Mouse (Mus musculus): ENCODE data around the gene Ovol1. TPM values are rescaled to one million over a fixed set of nuclear protein-coding genes. Genes with fewer than 3 reads are reported as not detected.

The Ovol1 gene
- polyA plus RNA-seq, 1 experiment from 2014 or later, result 0.89 TPM

- Histone ChIP-seq H3K36me3 (ENCODE audit: insufficient read depth) (no peaks in the 10 kb centered on the region), H3K27ac (ENCODE audit: low read depth) (peak overlapping the region; percentile 45; the same call in 1 of the 2 replicates), H3K9ac (no peak overlapping the region; the same call in 1 of the 2 replicates), H3K4me3 (ENCODE audit: low read depth, low read length) (no peak overlapping the region), H3K9me3 (ENCODE audit: low read depth, low read length) (no peaks in the 10 kb centered on the region), H3K4me2 (no peak overlapping the region), H3K27me3 (ENCODE audit: insufficient read depth, low read length) (no peaks in the 10 kb centered on the region), H3K4me1 (ENCODE audit: insufficient read depth) (peaks cover 7% of the 10 kb centered on the region; the same call in 1 of the 2 replicates)
- ATAC-seq (ENCODE audit: insufficient read depth), result 0 out of 2 replicates have a peak, but pooled peaks have one; percentile 44
- WGBS, result 38% methylated on average over 4 of the region's 4 CpGs
- peak; percentile 73 for DNase-seq
- no peak for TF ChIP-seq CTCF (IDR thresholded peaks at IDR 0.05; ENCODE audit: low read depth)
Observed at GRCm38 (mm10) chr19:5547471-5548056, 12.9 kb downstream of the Ovol1 start.

- no peak overlapping the region for H3K27ac ChIP-seq (ENCODE audit: low read depth)
- H3K9me3 ChIP-seq (ENCODE audit: low read depth, low read length), result no peaks in the 10 kb centered on the region
- no peak for TF ChIP-seq CTCF (IDR thresholded peaks at IDR 0.05; ENCODE audit: low read depth)
- 39% methylated on average over 11 of the region's 11 CpGs for WGBS
- H3K4me3 ChIP-seq (ENCODE audit: low read depth, low read length), result no peak overlapping the region
- H3K27me3 ChIP-seq (ENCODE audit: insufficient read depth, low read length), result no peaks in the 10 kb centered on the region
- peaks cover 7% of the 10 kb centered on the region; the same call in 1 of the 2 replicates for H3K4me1 ChIP-seq (ENCODE audit: insufficient read depth)
- ATAC-seq (ENCODE audit: insufficient read depth), result no peak
- DNase-seq, result no peak
- 0 out of 2 replicates have a peak overlapping the region, but pooled peaks have one; percentile 7 for H3K9ac ChIP-seq
- H3K36me3 ChIP-seq (ENCODE audit: insufficient read depth), result no peaks in the 10 kb centered on the region
- no peak overlapping the region for H3K4me2 ChIP-seq
Observed at GRCm38 (mm10) chr19:5544031-5544430, 16.4 kb downstream of the Ovol1 start.

GRCm38 (mm10) chr19:5543362-5543761 lies 17.1 kb downstream of the Ovol1 start:
- WGBS, result 80% methylated on average over 9 of the region's 9 CpGs
- TF ChIP-seq CTCF (IDR thresholded peaks at IDR 0.05; ENCODE audit: low read depth), result no peak
- no peak for ATAC-seq (ENCODE audit: insufficient read depth)

GRCm38 (mm10) chr19:5538786-5539185 lies 21.7 kb downstream of the Ovol1 start:
- ATAC-seq (ENCODE audit: insufficient read depth) (no peak), DNase-seq (no peak)
- Histone ChIP-seq H3K4me1 (ENCODE audit: insufficient read depth) (no peaks in the 10 kb centered on the region), H3K27ac (ENCODE audit: low read depth) (no peak overlapping the region), H3K4me3 (ENCODE audit: low read depth, low read length) (no peak overlapping the region), H3K27me3 (ENCODE audit: insufficient read depth, low read length) (no peaks in the 10 kb centered on the region), H3K36me3 (ENCODE audit: insufficient read depth) (no peaks in the 10 kb centered on the region), H3K4me2 (no peak overlapping the region), H3K9me3 (ENCODE audit: low read depth, low read length) (no peaks in the 10 kb centered on the region), H3K9ac (no peak overlapping the region)
- WGBS, result 68% methylated on average over 8 of the region's 8 CpGs
- TF ChIP-seq CTCF (IDR thresholded peaks at IDR 0.05; ENCODE audit: low read depth), result no peak

More at GRCm38 (mm10) chr19:5543362-5543761, 17.1 kb downstream of the Ovol1 start:
- no peaks in the 10 kb centered on the region for H3K9me3 ChIP-seq (ENCODE audit: low read depth, low read length)
- H3K4me1 ChIP-seq (ENCODE audit: insufficient read depth), result peaks cover 7% of the 10 kb centered on the region; the same call in 1 of the 2 replicates
- H3K27ac ChIP-seq (ENCODE audit: low read depth), result no peak overlapping the region
- no peak for DNase-seq
- no peak overlapping the region for H3K9ac ChIP-seq
- no peaks in the 10 kb centered on the region for H3K27me3 ChIP-seq (ENCODE audit: insufficient read depth, low read length)
- no peak overlapping the region for H3K4me2 ChIP-seq
- H3K36me3 ChIP-seq (ENCODE audit: insufficient read depth), result no peaks in the 10 kb centered on the region
- no peak overlapping the region for H3K4me3 ChIP-seq (ENCODE audit: low read depth, low read length)

- no peak overlapping the region for H3K4me3 ChIP-seq (ENCODE audit: low read depth, low read length)
- no peaks in the 10 kb centered on the region for H3K36me3 ChIP-seq (ENCODE audit: insufficient read depth)
- H3K27ac ChIP-seq (ENCODE audit: low read depth), result no peak overlapping the region
- DNase-seq, result no peak
- H3K9me3 ChIP-seq (ENCODE audit: low read depth, low read length), result no peaks in the 10 kb centered on the region
- no peaks in the 10 kb centered on the region for H3K27me3 ChIP-seq (ENCODE audit: insufficient read depth, low read length)
- 52% methylated on average over 8 of the region's 8 CpGs for WGBS
- TF ChIP-seq CTCF (IDR thresholded peaks at IDR 0.05; ENCODE audit: low read depth), result no peak
- no peak overlapping the region for H3K4me2 ChIP-seq
- no peak for ATAC-seq (ENCODE audit: insufficient read depth)
- no peak overlapping the region for H3K9ac ChIP-seq
- H3K4me1 ChIP-seq (ENCODE audit: insufficient read depth), result 0 out of 2 replicates have a peak, but pooled peaks cover 5% of the 10 kb centered on the region
Observed at GRCm38 (mm10) chr19:5532520-5532919, 27.9 kb downstream of the Ovol1 start.

- Histone ChIP-seq H3K4me2 (peak overlapping the region; percentile 61; the same call in 1 of the 2 replicates), H3K4me1 (ENCODE audit: insufficient read depth) (0 out of 2 replicates have a peak, but pooled peaks cover 5% of the 10 kb centered on the region), H3K27ac (ENCODE audit: low read depth) (no peak overlapping the region), H3K27me3 (ENCODE audit: insufficient read depth, low read length) (no peaks in the 10 kb centered on the region), H3K36me3 (ENCODE audit: insufficient read depth) (no peaks in the 10 kb centered on the region), H3K9ac (no peak overlapping the region), H3K4me3 (ENCODE audit: low read depth, low read length) (no peak overlapping the region), H3K9me3 (ENCODE audit: low read depth, low read length) (no peaks in the 10 kb centered on the region)
- TF ChIP-seq CTCF (IDR thresholded peaks at IDR 0.05; ENCODE audit: low read depth), result no peak
- DNase-seq (no peak), ATAC-seq (ENCODE audit: insufficient read depth) (no peak)
- 54% methylated on average over 7 of the region's 7 CpGs for WGBS
Observed at GRCm38 (mm10) chr19:5530138-5530524, 30.3 kb downstream of the Ovol1 start.

GRCm38 (mm10) chr19:5529325-5530137 lies 30.9 kb downstream of the Ovol1 start:
- peak; percentile 99 for TF ChIP-seq CTCF (IDR thresholded peaks at IDR 0.05; ENCODE audit: low read depth)
- no peaks in the 10 kb centered on the region for H3K27me3 ChIP-seq (ENCODE audit: insufficient read depth, low read length)
- WGBS, result 13% methylated on average over 20 of the region's 20 CpGs

More at GRCm38 (mm10) chr19:5529325-5530137, 30.9 kb downstream of the Ovol1 start:
- Histone ChIP-seq H3K36me3 (ENCODE audit: insufficient read depth) (no peaks in the 10 kb centered on the region), H3K27ac (ENCODE audit: low read depth) (peak overlapping the region; percentile 82; the same call in 1 of the 2 replicates), H3K4me2 (peak overlapping the region; percentile 61), H3K9me3 (ENCODE audit: low read depth, low read length) (no peaks in the 10 kb centered on the region), H3K4me1 (ENCODE audit: insufficient read depth) (0 out of 2 replicates have a peak, but pooled peaks cover 5% of the 10 kb centered on the region), H3K4me3 (ENCODE audit: low read depth, low read length) (peak overlapping the region; percentile 17; the same call in 1 of the 2 replicates), H3K9ac (no peak overlapping the region)
- peak; percentile 98 for ATAC-seq (ENCODE audit: insufficient read depth)
- peak; percentile 98 for DNase-seq
